Mouse (Mus musculus): ENCODE results near the gene Rhoj.

DNA sequence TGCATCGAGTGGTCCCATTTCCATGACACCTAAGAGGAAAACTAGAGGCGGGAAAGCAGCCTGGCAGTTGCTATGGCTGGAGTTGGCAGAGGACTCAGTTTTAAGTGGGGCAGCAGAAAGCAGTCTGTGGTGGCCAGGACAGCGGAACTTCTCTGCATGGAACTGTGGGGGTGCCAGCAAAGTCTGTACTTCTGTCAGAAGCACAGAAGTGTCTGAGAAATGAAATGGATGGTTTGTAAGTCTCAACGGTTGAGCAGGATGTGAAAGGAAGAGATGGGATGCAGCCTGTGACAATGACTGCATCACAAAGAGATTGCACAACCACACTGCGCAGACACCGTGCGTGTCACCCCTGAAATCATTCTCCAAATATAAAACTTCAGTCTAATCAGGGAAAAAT is 138.1 kb downstream of the Rhoj start:
- no peak for TF ChIP-seq GATA1 (IDR thresholded peaks at IDR 0.05; ENCODE audit: low read length)
- no peak for TF ChIP-seq TAL1 (IDR thresholded peaks at IDR 0.05; ENCODE audit: low read length)

Data from erythroblast, embryonic 14.5 days (primary cell).